Mouse (Mus musculus) liver, postnatal 0 days (tissue): ENCODE measurements around the gene Eif4g2.

Experiments used
- CTCF ChIP-seq: sonication (generic); IDR thresholded peaks from 2 replicates; pipeline ENCODE4 v1.5.1; 2016; ENCODE audit warnings: antibody characterized with exemption, low read depth
- EP300 ChIP-seq: IDR thresholded peaks from 2 replicates; pipeline ENCODE4 v1.6.1; 2016; ENCODE audit warnings: antibody characterized with exemption, low read depth, mild to moderate bottlenecking

DNA sequence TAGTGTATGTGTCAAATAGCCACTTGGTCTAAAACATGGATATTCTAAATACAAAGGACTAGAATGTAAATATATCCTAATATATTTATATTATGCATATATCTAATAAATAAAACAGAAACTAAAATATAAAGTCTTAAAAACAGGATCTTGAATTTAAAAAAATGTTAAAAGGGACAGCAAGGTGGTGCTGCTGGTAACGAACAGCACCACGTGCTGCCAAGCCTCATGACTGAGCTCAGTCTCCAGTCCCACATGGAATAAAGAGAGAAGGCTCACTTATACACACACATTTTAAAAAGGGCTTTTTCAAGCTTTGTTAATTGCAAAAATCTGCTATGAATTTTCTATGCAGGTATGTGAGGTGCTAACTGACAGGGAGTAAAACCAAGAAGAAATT lies 1.6 kb upstream of the Eif4g2 start:
- TF ChIP-seq CTCF, result no peak
- no peak for TF ChIP-seq EP300
